Mouse (Mus musculus): Measurements from ENCODE around the gene Osbp.

The Osbp gene

GRCm38 (mm10) chr19:11973511-11974222, 7.9 kb downstream of the Osbp start:
- ChIA-PET POLR2A (interaction anchor here in 3 of 4 experiments (0.6 to 4.8 kb wide), 9 partner anchors 8 to 29 kb away, joined by 3 to 39 read pairs (median 3); partner anchors contain the start of gene Osbp (in 1 of the 3)), CTCF (interaction anchor here in 1 of 4 experiments (0.6 kb wide), 1 partner anchor 1708 kb away, joined by 3 read pairs; no protein-coding TSS in a partner anchor)

DNA sequence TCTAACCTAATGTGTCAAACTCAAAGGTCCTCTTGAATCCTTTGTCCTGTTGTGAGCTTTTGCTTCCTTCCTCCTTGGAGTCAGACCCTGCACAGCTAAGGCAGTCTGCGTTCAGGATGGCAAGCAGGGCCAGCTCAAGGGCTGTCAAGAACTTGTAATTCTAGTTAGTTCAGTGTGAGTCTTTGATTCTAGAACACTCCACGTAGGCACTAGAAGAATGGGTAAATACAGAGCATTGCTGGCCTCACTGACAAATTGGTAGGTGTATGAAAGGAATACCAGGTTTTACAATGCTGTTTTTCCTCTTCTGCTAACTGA, 8.4 kb downstream of the Osbp start:
- ChIA-PET POLR2A (interaction anchor here in 2 of 4 experiments (0.7 to 4.8 kb wide), 10 partner anchors 9 to 28 kb away, joined by 3 to 39 read pairs (median 4); partner anchors contain the start of gene Osbp (in 1 of the 2)), CTCF (interaction anchor here in 1 of 4 experiments (0.6 kb wide), 1 partner anchor 1709 kb away, joined by 3 read pairs; no protein-coding TSS in a partner anchor)

- POLR2A ChIA-PET, result interaction anchor here in 2 of 4 experiments (0.7 to 4.8 kb wide), 8 partner anchors 7 to 280 kb away, joined by 3 to 39 read pairs (median 6); partner anchors contain the start of gene Osbp (in 2 of the 2)
- CTCF ChIA-PET, result interaction anchor here in 1 of 4 experiments (0.5 kb wide), 1 partner anchor 1081 kb away, joined by 3 read pairs; no protein-coding TSS in a partner anchor
These were observed 9.9 kb downstream of the Osbp start for GRCm38 (mm10) chr19:11975683-11976082.

GRCm38 (mm10) chr19:11977363-11977762, 11.6 kb downstream of the Osbp start:
- ChIA-PET CTCF (no interaction called here), POLR2A (interaction anchor here in 2 of 4 experiments (1.0 to 4.8 kb wide), 6 partner anchors 12 to 24 kb away, joined by 4 to 39 read pairs (median 6); partner anchors contain the start of gene Osbp (in 2 of the 2))

- ChIA-PET POLR2A (interaction anchor here in 2 of 4 experiments (1.1 to 3.6 kb wide), 4 partner anchors 11 to 24 kb away, joined by 3 to 17 read pairs (median 6); partner anchors contain the start of gene Osbp (in 1 of the 2)), CTCF (no interaction called here)
These were observed 14.7 kb downstream of the Osbp start for GRCm38 (mm10) chr19:11980471-11980870.

- ChIA-PET CTCF (interaction anchor here in 1 of 4 experiments (0.6 kb wide), 1 partner anchor 435 kb away, joined by 3 read pairs; no protein-coding TSS in a partner anchor), POLR2A (interaction anchor here in 2 of 4 experiments (0.6 to 4.3 kb wide), 6 partner anchors 14 to 1832 kb away, joined by 3 to 26 read pairs (median 4); partner anchors contain the start of gene Osbp (in 1 of the 2))
These were observed 18.9 kb downstream of the Osbp start for GRCm38 (mm10) chr19:11984614-11985013.

DNA sequence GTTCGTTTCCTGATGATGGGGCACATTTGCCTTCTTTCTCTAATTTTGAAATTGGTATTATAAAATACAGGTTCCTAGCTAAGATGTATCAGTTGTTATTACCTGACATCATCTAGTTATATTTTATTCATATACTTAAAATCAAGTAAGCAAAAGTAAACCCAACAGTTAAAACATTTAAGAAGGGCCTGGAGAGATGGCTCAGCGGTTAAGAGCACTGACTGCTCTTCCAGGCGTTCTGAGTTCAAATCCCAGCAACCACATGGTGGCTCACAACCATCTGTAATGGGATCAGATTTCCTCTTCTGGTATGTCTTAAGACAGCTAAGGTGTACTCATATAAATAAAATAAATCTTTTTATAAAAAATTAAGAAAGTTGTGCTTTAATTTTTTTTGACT, 22.1 kb downstream of the Osbp start:
- POLR2A ChIA-PET, result interaction anchor here in 2 of 4 experiments (1.0 to 2.3 kb wide), 4 partner anchors 14 to 23 kb away, joined by 3 to 10 read pairs (median 4); partner anchors contain the start of gene Osbp (in 1 of the 2)
- CTCF ChIA-PET, result interaction anchor here in 1 of 4 experiments (0.6 kb wide), 1 partner anchor 24 kb away, joined by 3 read pairs; no protein-coding TSS in a partner anchor

DNA sequence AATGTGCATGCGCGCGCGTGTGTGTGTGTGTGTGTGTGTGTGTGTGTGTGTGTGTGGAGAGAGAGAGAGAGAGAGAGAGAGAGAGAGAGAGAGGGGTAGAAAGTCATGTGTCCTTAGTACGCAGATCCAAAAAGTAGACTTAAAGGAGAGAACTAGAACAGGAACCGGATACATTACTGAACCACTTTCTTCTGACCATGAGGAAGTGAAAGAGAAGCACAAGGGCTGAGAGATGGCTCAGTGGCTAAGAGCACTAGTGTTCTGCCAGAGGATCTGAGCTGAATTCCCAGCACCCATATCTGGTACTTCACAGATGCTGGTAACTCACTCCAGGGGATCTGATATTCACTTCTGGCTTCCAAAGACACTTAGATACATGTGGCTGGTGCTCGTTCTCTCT, 23.6 kb downstream of the Osbp start:
- CTCF ChIA-PET, result no interaction called here
- POLR2A ChIA-PET, result interaction anchor here in 2 of 4 experiments (1.4 to 1.7 kb wide), 2 partner anchors 10 to 24 kb away, joined by 4 to 7 read pairs; partner anchors contain the start of gene Osbp (in 1 of the 2)

- ChIA-PET CTCF (interaction anchor here in 3 of 4 experiments (0.5 to 1.6 kb wide), 5 partner anchors 10 to 109 kb away, joined by 3 to 6 read pairs (median 4); partner anchors contain the start of gene Osbp (in 1 of the 3)), POLR2A (interaction anchor here in 3 of 4 experiments (0.6 to 2.6 kb wide), 22 partner anchors 9 to 942 kb away, joined by 3 to 32 read pairs (median 6); partner anchors contain the start of genes Osbp (in 2 of the 3) and Patl1 (in 1 of the 3))
These were observed 26.3 kb downstream of the Osbp start for GRCm38 (mm10) chr19:11992034-11992433.

- CTCF ChIA-PET, result interaction anchor here in 3 of 4 experiments (0.5 to 1.6 kb wide), 3 partner anchors 9 to 27 kb away, joined by 3 to 6 read pairs (median 5); partner anchors contain the start of gene Osbp (in 1 of the 3)
- POLR2A ChIA-PET, result interaction anchor here in 2 of 4 experiments (1.4 to 2.6 kb wide), 15 partner anchors 10 to 80 kb away, joined by 3 to 32 read pairs (median 8); partner anchors contain the start of genes Osbp (in 2 of the 2) and Patl1 (in 1 of the 2)
These were observed 26.8 kb downstream of the Osbp start for GRCm38 (mm10) chr19:11992441-11993029.

DNA sequence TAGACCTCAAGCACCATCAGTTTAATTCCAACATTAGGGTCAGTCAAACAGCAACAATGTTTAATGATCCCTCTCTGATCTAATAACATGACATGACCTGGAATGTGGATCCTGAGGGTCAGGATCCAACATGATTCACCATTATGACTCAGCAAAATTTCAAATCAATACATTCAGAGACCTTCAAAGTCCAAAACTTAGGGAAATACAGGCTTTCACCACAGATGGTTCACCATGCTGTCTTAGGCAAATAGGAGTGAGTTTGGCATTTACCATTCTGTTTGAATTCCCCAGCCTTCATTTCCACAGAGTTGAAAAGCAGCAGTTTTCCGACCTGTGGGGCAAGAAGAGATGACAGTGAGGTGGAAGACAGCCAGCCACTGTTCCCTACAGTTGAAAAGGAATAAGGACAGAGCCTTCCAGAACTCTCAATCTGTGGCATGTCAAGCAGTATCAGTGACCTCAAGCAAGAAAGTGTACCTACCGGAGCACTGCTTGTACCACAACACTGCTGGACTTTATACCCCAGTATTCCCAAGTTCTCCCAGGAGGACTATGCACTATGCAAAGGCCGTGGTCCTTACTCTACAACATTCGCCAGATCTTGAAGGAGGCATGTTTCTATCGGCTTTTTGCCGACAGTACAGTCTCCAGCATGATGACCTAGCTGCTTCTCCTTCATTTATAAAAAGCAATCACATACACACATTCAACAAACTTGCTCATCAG, 29.1 kb downstream of the Osbp start:
- CTCF ChIA-PET, result no interaction called here
- POLR2A ChIA-PET, result interaction anchor here in 3 of 4 experiments (0.7 to 2.3 kb wide), 16 partner anchors 10 to 177 kb away, joined by 3 to 12 read pairs (median 6); partner anchors contain the start of gene Osbp (in 3 of the 3)

GRCm38 (mm10) chr19:11995722-11996448, 30.1 kb downstream of the Osbp start:
- ChIA-PET POLR2A (interaction anchor here in 3 of 4 experiments (0.6 to 1.8 kb wide), 19 partner anchors 10 to 800 kb away, joined by 3 to 12 read pairs (median 4); partner anchors contain the start of genes Osbp (in 3 of the 3), Patl1 (in 2 of the 3), Stx3 (in 1 of the 3) and Zfp91 (in 1 of the 3)), CTCF (interaction anchor here in 1 of 4 experiments (0.5 to 1.2 kb wide), 2 partner anchors 14 to 176 kb away, joined by 3 to 4 read pairs; no protein-coding TSS in a partner anchor)

GRCm38 (mm10) chr19:12001686-12002085, 35.9 kb downstream of the Osbp start:
- POLR2A ChIA-PET, result interaction anchor here in 3 of 4 experiments (0.9 to 6.0 kb wide), 17 partner anchors 9 to 793 kb away, joined by 3 to 45 read pairs (median 4); partner anchors contain the start of gene Osbp (in 3 of the 3)
- CTCF ChIA-PET, result interaction anchor here (0.6 to 2.6 kb wide), 6 partner anchors 9 to 1019 kb away, joined by 3 to 9 read pairs (median 3); no protein-coding TSS in a partner anchor

- CTCF ChIA-PET, result interaction anchor here (0.6 to 2.6 kb wide), 7 partner anchors 9 to 1019 kb away, joined by 3 to 9 read pairs (median 3); no protein-coding TSS in a partner anchor
These were observed 36.4 kb downstream of the Osbp start for GRCm38 (mm10) chr19:12002125-12002524.

GRCm38 (mm10) chr19:12002791-12003190, 37.0 kb downstream of the Osbp start:
- ChIA-PET POLR2A (interaction anchor here in 3 of 4 experiments (0.6 to 6.0 kb wide), 14 partner anchors 8 to 199 kb away, joined by 3 to 45 read pairs (median 6); partner anchors contain the start of gene Osbp (in 3 of the 3)), CTCF (interaction anchor here in 3 of 4 experiments (0.6 to 2.6 kb wide), 5 partner anchors 9 to 1020 kb away, joined by 3 to 9 read pairs (median 3); no protein-coding TSS in a partner anchor)

More at GRCm38 (mm10) chr19:12002125-12002524, 36.4 kb downstream of the Osbp start:
- POLR2A ChIA-PET, result interaction anchor here in 3 of 4 experiments (0.9 to 6.0 kb wide), 18 partner anchors 8 to 793 kb away, joined by 3 to 45 read pairs (median 4); partner anchors contain the start of gene Osbp (in 3 of the 3)

GRCm38 (mm10) chr19:12003568-12003967, 37.8 kb downstream of the Osbp start:
- CTCF ChIA-PET, result no interaction called here
- POLR2A ChIA-PET, result interaction anchor here in 3 of 4 experiments (0.6 to 6.0 kb wide), 10 partner anchors 8 to 1371 kb away, joined by 3 to 45 read pairs (median 10); partner anchors contain the start of gene Osbp (in 3 of the 3)

Measured in embryonic stem cell, embryonic (primary cell).